Mouse (Mus musculus) small intestine, adult 2 months (tissue): Measurements from ENCODE around the gene Gnpat. TPM values are rescaled to one million over a fixed set of nuclear protein-coding genes. Genes with fewer than 3 reads are reported as not detected.
"Not testable (repeated sequence)": the region's sequence is repeated elsewhere in the genome, so short reads cannot be mapped to it uniquely, and the experiment has no call there.

Source experiments
- H3K27ac ChIP-seq: fragments of 200-500 bp; 2 replicates; pipeline ENCODE4 v1.5.1; 2012; ENCODE audit warnings: low read depth, low read length, control low read depth, inconsistent platforms; ENCODE audit not compliant: insufficient read depth
- H3K27me3 ChIP-seq: fragments of 200-500 bp; 2 replicates; pipeline ENCODE4 v1.6.1; 2012; ENCODE audit warnings: mild to moderate bottlenecking, moderate library complexity, low read length, inconsistent platforms; ENCODE audit not compliant: control insufficient read depth, insufficient read depth
- H3K36me3 ChIP-seq: fragments of 200-500 bp; 2 replicates; pipeline ENCODE4 v1.6.1; 2012; ENCODE audit warnings: mild to moderate bottlenecking, low read length, control low read depth, inconsistent platforms; ENCODE audit not compliant: control insufficient read depth, insufficient read depth
- H3K4me1 ChIP-seq: fragments of 200-500 bp; 2 replicates; pipeline ENCODE4 v1.6.1; 2012; ENCODE audit warnings: low read length, inconsistent platforms, mixed read lengths; ENCODE audit not compliant: control insufficient read depth, insufficient read depth, insufficient read length
- H3K4me3 ChIP-seq: fragments of 200-500 bp; 2 replicates; pipeline ENCODE4 v1.5.1; 2012; ENCODE audit warnings: low read depth, mild to moderate bottlenecking, control low read depth, inconsistent platforms, low read length, moderate library complexity
- CTCF ChIP-seq: fragments of 200-500 bp; IDR thresholded peaks from 2 replicates; pipeline ENCODE4 v1.5.1; 2012; ENCODE audit warnings: low read depth, mild to moderate bottlenecking, control low read depth, inconsistent platforms, low read length, moderate library complexity, mixed read lengths; ENCODE audit not compliant: insufficient replicate concordance, insufficient read length; ENCODE audit errors: extremely low read depth
- POLR2A ChIP-seq: fragments of 200-500 bp; IDR thresholded peaks from 2 replicates; pipeline ENCODE4 v1.6.1; 2012; ENCODE audit warnings: low read depth, mild to moderate bottlenecking, control low read depth, inconsistent platforms, low read length, moderate library complexity
- WGBS: fragments of 180-500 bp; shearing (Covaris S2); methylation state at CpG from one replicate; pipeline ENCODE4 v1.1.7; 2018; 5-methylcytosine and 5-hydroxymethylcytosine counted together
- polyA plus RNA-seq: library from polyadenylated mRNA; depleted of rRNA; stranded (reverse); fragments of >200 nt; gene quantifications from 2 replicates; pipeline ENCODE4 v1.2.3, GENCODE M21; 2012

Gene Gnpat
- polyA plus RNA-seq, 1 experiment: 17.6 TPM

GRCm38 (mm10) chr8:124841775-124842174 is 21.1 kb upstream of the Gnpat start:
- no peaks in the 10 kb centered on the region for H3K4me1 ChIP-seq
- no peaks in the 10 kb centered on the region for H3K27me3 ChIP-seq
- TF ChIP-seq CTCF (no peak), POLR2A (no peak)
- H3K27ac ChIP-seq: no peak overlapping the region
- WGBS: 88% methylated on average over 10 of the region's 10 CpGs
- no peak overlapping the region for H3K4me3 ChIP-seq
- H3K36me3 ChIP-seq: peaks cover 28% of the 10 kb centered on the region

DNA sequence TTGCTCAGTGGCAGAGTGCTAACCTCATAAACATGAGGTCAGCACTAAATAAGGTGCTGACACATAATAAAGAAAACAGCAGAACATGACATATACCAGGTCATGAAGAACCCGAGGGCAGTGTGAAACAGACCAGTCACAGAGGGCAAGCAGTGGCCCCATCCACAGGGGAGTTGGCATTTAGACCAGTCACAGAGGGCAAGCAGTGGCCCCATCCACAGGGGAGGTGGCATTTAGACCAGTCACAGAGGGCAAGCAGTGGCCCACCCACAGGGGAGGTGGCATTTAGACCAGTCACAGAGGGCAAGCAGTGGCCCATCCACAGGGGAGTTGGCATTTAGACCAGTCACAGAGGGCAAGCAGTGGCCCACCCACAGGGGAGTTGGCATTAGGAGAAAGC is 19.9 kb upstream of the Gnpat start:
- H3K36me3 ChIP-seq: peaks cover 28% of the 10 kb centered on the region

GRCm38 (mm10) chr8:124845131-124845530 is 17.7 kb upstream of the Gnpat start:
- TF ChIP-seq POLR2A (no peak), CTCF (no peak)
- Histone ChIP-seq H3K36me3 (peaks cover 14% of the 10 kb centered on the region), H3K27ac (no peak overlapping the region), H3K4me1 (no peaks in the 10 kb centered on the region), H3K4me3 (no peak overlapping the region), H3K27me3 (no peaks in the 10 kb centered on the region)
- WGBS: 74% methylated on average over 3 of the region's 3 CpGs

More for the DNA sequence above, 19.9 kb upstream of the Gnpat start:
- not testable (repeated sequence) for H3K4me1 ChIP-seq, H3K27me3 ChIP-seq, H3K4me3 ChIP-seq, H3K27ac ChIP-seq
- 71% methylated on average over 1 of the region's 1 CpGs for WGBS

DNA sequence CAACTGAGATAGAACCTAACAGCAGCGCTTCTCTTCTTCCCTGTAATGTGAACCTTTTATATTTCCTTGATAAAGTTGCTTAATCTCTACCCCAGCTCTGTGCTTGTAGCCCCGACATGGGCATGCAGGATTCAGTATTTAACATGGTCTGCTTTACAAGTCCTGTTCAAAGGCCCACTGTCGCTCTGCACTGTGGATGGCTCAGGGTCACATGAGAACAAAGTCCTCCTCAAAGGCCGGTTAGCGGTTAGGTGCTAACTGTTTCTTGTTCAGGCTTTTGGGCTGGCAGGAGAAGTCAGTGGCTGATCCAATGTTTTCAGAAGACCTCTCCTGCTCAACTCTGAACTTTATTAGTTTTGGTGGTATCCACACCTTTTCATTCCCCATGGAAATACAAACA is 17.3 kb upstream of the Gnpat start:
- WGBS: 73% methylated on average over 5 of the region's 5 CpGs
- Histone ChIP-seq H3K27ac (no peak overlapping the region), H3K4me3 (no peak overlapping the region), H3K4me1 (no peaks in the 10 kb centered on the region), H3K36me3 (peaks cover 12% of the 10 kb centered on the region), H3K27me3 (no peaks in the 10 kb centered on the region)
- no peak for TF ChIP-seq POLR2A
- no peak for TF ChIP-seq CTCF

- no peaks in the 10 kb centered on the region for H3K27me3 ChIP-seq
- H3K36me3 ChIP-seq: peaks cover 19% of the 10 kb centered on the region
- H3K4me3 ChIP-seq: no peak overlapping the region
- WGBS: 55% methylated on average over 1 of the region's 1 CpGs
- H3K4me1 ChIP-seq: no peaks in the 10 kb centered on the region
- TF ChIP-seq POLR2A (no peak), CTCF (no peak)
- no peak overlapping the region for H3K27ac ChIP-seq
These were observed 9.3 kb upstream of the Gnpat start for GRCm38 (mm10) chr8:124853511-124853910.

DNA sequence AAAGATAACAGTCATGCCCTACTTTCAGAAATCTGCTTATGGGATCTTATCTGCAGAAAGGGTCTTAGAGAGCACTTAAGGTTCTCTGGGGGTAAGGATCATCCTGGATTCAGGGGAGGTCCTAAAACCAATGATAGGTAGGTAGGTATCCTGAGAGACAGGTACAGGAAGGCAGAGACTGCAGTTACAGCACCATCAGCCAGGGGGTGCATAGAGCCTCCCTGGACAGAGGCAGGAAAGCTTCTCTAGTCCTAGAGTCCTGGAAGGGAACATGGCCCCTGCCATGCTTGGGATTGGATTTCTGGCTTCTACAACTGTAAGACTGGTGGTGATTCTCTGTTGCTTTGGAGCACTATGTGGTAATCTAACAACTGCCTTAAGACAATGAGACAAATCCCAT is 3.4 kb upstream of the Gnpat start:
- H3K36me3 ChIP-seq: peaks cover 26% of the 10 kb centered on the region
- no peaks in the 10 kb centered on the region for H3K27me3 ChIP-seq
- no peak overlapping the region for H3K27ac ChIP-seq
- TF ChIP-seq POLR2A: no peak
- TF ChIP-seq CTCF: peak; percentile 52; the same call in 1 of the 2 replicates
- H3K4me1 ChIP-seq: peaks cover 4% of the 10 kb centered on the region; the same call in 1 of the 2 replicates
- no peak overlapping the region for H3K4me3 ChIP-seq

DNA sequence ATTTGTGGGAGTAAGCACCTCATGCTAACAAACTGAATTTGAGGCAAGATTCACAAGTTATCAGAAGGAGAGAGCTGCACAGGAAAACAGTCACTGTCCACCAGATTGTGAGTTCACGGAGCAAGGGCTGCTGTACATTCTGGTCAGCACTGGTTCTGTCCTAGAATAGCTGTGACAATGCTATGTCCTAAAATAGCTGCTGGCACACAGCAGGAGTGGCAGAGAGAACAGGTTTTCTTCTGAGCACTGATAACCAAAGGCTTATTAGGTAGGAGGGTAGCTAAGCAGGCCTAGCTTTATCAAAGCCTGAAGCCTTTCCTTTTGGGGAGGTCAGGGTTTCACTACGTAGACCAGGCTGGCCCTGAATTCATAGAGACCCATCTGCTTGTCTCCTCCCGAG is 2.6 kb upstream of the Gnpat start:
- peaks cover 4% of the 10 kb centered on the region; the same call in 1 of the 2 replicates for H3K4me1 ChIP-seq
- 91% methylated on average over 3 of the region's 3 CpGs for WGBS
- H3K27ac ChIP-seq: no peak overlapping the region
- no peaks in the 10 kb centered on the region for H3K27me3 ChIP-seq
- no peak for TF ChIP-seq POLR2A
- TF ChIP-seq CTCF: no peak
- peaks cover 21% of the 10 kb centered on the region for H3K36me3 ChIP-seq
- H3K4me3 ChIP-seq: no peak overlapping the region

GRCm38 (mm10) chr8:124863163-124863677 is 387 bp downstream of the Gnpat start:
- under 1% methylated on average over 33 of the region's 33 CpGs for WGBS
- TF ChIP-seq POLR2A (no peak), CTCF (no peak)
- H3K27ac ChIP-seq: peak overlapping the region; percentile 44
- no peaks in the 10 kb centered on the region for H3K27me3 ChIP-seq
- peaks cover 4% of the 10 kb centered on the region; the same call in 1 of the 2 replicates for H3K4me1 ChIP-seq
- peak overlapping the region; percentile 90 for H3K4me3 ChIP-seq
- H3K36me3 ChIP-seq: peaks cover 13% of the 10 kb centered on the region
